Mouse (Mus musculus) lung, adult 2 months (tissue): ENCODE measurements at regions not wholly inside any gene's neighbourhood (a gene's known extent, or its start where the extent isn't known, plus 50 kb on each side); places are given as distances from the start of the nearest gene placed in this dataset.
"Not testable (repeated sequence)": the region's sequence is repeated elsewhere in the genome, so short reads cannot be mapped to it uniquely, and the experiment has no call there.

Experiments used
- CTCF ChIP-seq: fragments of 200-500 bp; IDR thresholded peaks from 2 replicates; pipeline ENCODE4 v1.5.1; 2011; ENCODE audit warnings: mild to moderate bottlenecking, low read length, control low read depth; ENCODE audit not compliant: insufficient read depth
- POLR2A ChIP-seq: fragments of 200-500 bp; IDR thresholded peaks from 2 replicates; pipeline ENCODE4 v1.6.1; 2011; ENCODE audit warnings: low read depth, mild to moderate bottlenecking, control low read depth, low read length, borderline replicate concordance; ENCODE audit errors: extremely low read depth

- TF ChIP-seq CTCF, POLR2A: not testable (repeated sequence)
These were observed 95.7 kb upstream of the Magee2 start for GRCm38 (mm10) chrX:104952809-104953208.
